Mouse (Mus musculus) urinary bladder, adult 18-20 months (tissue): ENCODE data around the gene Kif1bp.
"Not testable (repeated sequence)": the region's sequence is repeated elsewhere in the genome, so short reads cannot be mapped to it uniquely, and the experiment has no call there.

ENCODE experiments used
- DNase-seq, 2 experiments: peaks; one replicate each; pipeline ENCODE4 v3.0.0; 2022; ENCODE audit warnings: low spot score in 2 of 2, mixed read lengths in 2 of 2

The Kif1bp gene

DNA sequence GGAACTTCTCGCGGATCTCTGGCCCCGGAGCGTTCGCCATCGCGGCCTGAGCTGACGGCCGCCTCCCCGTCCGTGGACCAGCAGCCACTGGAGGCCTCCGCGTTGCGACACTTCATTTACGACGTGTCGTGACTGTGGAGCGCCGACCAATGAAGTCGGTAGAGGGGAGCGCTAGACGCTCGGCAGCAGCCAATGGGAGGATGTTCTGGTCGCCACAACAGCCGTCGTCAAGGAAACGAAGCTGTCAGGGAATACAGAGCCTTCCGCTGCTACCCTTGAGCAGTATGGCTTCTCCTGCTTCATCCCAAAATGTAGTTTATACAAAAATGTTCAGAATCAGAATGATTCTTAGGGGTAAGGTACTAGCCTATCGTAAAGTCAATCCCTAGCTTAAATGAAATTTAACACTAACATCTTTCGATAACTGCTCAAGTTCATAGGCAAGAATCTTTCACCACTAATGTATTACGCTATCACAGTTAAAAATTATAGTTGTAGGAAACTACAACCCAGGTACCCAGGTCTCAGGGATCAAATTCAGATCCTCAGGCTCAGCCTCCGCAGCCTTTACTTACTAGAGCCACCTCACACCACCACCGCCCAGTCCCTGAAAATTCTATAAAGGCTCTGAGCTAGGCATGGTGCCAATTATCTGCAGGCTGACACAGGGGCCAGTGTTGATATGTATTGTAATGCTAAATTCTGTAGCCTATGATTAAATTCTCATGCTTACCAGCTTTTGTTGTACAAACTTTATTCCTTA lies at the start of gene Kif1bp:
Gene Kif1bp, minus strand, starts transcription at position 120 of the 763 bp plus-strand sequence.
- DNase-seq: peak; percentile 95 to 96

DNA sequence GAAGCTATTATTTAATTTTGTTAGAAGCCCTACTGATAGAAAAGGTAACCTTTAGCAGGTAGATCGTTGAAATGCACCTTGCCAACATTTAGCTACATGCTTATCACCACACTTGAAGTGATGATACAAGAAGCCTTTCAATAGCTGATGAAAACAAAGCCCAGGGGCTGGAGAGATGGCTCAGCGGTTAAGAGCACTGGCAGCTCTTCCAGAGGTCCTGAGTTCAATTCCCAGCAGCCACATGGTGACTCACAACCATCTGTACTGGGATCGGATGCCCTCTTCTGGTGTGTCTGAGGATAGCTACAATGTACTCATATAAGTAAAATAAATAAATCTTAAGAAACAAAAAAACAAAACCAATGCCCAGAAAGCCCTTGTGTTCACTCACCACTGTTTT lies 25.9 kb upstream of the Kif1bp start:
- DNase-seq: no peak

DNA sequence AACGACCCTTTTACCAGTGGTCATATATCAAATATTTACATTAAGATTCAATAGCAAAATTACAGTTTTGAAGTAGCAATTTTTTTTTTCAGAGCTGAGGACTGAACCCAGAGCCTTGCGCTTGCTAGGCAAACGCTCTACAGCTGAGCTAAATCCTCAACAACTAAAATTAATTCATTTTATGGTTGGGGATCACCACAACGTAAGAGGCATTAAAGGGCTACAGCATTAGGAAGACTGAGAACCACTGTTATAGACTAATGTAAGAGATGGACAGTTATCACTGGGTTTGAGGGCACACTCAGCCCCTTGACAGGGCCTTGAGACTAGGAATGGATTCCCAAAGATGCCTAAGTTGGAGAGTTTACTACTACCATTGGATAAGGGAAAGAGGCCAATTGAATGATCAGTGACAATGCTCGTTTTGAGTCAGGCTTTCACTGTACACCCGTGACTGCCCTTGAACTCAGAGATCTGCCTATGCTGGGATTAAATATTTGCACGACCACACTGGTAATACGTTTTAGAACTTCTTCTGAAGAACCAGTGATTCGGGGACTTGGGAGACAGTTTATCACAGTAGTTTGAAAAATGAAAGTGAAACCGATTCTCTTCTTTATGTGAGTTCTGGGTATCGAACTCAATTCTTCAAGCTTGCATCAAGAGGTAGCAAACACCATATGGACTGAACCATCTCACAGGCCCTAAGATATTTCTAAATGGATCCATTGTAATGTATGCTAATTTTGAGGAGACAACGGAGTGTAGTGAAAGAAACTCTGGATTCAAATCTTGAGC lies 25.2 kb upstream of the Kif1bp start:
- DNase-seq: no peak

DNA sequence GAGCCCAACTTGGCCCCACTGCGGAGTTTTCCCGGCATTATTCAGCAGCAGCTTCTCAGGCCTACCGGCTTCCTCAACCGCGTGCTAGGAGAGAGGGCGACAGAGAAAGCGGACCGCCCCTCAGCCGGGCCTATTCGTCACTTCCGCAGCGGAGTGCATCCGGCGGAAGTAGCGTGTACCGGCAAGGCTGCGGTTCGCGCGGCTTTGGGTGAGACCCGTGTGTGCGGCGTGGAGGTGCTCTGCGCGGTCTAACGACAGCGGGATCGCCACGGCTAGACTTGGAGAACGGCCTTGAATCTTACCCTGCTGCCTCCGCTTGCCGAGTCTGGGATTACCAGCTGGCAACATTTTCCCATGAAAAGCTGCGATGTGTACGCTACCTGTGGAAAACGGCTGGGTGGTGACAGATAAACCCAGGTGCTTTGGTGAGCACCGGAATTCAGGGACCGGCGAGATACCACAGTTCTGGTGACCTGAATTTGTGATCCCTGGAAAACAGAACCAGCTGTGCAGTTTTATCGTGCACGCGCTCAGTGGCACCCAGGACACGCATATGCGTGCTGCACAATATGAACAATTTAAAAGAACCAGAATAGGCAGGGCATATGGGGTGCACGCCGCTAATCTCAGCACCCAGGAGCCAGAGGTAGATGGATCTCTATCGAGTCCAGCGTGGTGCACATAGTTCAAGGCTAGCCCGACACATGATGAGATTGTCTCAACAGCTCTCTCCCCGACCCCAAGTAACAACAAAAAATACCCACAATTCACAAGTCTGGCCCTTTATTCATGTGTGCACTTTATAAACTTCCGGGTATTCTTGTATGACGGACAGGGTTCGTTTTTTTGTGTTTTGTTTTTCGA lies 24.2 kb upstream of the Kif1bp start, which contains the start of gene Ddx21:
Gene Ddx21, minus strand, starts transcription at position 105 of the 864 bp plus-strand sequence.
- peak; percentile 85 to 89 for DNase-seq

DNA sequence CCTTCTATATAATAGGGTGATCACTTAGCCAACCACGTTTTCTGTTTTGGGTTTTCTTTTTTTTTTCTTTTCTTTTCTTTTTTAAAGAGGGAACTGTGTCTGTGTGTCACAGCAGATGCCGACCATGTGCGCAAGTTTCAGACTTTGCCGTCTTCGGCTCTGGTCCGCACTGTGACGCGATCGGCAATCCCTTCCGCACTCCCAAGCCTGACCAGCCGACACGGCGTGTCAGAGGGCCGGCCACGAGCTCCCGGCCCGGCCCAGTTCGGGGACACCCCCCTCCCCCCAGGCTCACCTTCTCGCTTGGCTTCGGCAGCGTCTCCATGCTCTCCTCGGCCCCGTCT lies 23.5 kb upstream of the Kif1bp start:
- no peak for DNase-seq

DNA sequence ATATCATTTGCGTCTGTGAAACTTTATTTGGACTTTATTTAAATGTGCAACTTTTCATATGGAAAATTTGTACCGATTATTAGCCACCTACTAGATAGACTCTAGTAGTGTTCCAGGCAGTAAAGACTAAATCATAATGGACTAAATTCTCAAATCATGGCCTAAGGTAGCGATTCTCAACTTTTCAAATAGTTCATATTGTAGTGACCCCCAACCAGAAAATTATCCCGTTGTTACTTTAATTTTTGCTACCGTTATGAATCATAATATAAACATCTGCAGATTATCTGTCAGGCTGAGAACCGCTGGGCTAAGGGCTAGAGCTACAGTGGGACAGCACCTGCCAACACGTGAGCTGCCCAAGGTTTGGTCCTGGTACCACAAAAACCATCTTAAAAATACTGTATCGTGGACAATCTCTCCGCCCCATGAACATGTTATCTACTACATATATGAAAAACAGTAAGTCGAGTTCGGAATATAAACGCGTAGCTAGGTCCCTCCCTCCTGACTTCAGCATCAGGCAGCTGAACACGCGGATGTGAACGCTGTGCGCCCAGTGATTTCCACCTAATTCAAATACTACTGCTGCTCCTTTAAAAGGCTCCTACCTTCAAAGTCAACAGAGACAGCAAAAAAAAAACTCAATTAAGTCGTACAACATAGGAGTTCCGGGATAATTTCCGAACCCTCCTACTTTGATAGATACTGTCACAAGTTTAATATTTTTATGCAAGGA lies 23.0 kb upstream of the Kif1bp start:
- DNase-seq: no peak

DNA sequence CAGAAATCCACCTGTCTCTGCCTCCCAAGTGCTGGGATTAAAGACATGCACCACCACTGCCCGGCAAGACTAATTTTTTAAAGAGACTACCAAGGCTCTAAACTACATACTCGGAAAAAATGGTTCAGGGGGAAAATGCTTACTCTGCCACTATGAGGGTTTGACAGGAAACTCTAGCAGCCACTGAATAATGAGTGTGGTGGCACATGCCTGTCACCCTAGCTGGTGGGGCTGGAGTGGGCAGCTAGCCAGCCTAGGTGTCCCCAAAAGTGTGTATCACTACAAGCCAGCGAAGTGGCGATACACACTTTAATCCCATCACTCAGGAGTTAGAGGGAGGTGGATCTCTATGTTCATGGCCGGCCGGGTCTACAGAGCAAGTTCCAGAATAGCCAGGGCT lies 21.8 kb upstream of the Kif1bp start:
- DNase-seq: no peak

DNA sequence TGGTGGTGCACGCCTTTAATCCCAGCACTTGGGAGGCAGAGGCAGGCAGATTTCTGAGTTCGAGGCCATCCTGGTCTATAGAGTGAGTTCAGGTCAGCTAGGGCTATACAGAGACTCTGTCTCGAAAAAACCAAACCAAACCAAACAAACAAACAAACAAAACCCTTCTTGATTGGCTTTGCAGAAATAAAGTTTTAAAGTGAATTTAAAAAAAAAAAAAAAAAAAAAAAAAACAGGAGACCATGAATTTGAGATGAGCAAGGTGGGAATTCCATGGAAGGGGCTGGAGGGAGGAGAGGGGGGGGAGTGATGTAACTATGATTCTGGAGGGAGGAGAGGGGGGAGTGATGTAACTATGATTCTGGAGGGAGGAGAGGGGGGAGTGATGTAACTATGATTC lies 21.1 kb upstream of the Kif1bp start:
- DNase-seq: not testable (repeated sequence)

DNA sequence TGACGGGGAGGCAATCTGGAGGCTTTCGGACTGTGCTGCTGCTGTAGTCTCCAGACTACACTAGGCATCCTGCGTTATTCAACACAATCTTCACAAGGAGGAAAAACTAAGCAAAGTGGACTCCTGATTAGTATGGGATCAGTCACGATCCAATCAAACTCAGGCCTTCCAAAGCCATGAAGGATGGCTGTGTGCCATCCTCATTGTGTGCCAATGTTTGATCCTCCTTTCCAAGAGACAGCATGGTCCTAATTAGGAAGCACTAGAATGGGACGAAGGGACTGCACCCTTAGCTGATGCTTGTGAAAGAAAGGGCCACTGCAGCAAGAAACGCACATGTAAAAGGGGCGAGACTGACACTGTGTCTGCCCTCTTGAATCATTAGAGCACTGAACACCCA lies 14.2 kb upstream of the Kif1bp start:
- DNase-seq: no peak

DNA sequence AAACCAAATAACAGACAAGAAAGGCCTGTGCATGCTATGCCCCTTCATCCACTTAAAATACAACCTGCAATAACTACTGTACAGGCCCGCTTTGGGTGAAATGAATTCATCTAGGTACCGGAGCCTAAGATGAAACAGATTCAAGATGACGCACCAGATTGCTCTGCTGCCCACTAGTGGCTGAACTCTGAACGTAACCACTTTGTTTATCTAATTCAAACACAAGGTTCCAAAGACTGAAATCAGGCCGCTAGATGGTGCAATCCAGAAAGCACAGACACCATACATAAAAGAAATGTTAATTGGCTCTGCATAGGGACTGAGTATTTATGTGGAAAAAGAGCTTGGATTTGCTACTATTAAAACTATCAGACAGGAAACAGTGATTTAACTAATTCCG lies 11.9 kb upstream of the Kif1bp start:
- peak; percentile 61 to 71 for DNase-seq

DNA sequence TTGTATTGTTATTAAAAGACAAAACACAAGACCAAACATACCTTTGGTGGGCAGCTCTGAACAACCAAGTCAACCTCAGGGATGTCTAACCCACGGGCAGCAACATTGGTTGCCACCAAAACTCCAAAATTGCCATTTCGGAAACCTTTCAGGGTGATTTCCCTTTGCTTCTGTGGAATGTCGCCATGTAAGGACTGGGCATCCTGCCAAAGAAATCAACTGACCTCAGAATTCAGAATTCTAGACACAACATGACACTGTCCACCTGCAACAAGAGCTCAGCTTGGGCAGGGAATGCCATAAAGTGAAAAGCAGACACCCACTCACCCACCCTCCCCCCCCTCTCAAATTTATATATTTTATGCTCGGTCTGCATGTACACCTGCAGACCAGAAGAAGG lies 10.4 kb upstream of the Kif1bp start:
- DNase-seq: no peak

DNA sequence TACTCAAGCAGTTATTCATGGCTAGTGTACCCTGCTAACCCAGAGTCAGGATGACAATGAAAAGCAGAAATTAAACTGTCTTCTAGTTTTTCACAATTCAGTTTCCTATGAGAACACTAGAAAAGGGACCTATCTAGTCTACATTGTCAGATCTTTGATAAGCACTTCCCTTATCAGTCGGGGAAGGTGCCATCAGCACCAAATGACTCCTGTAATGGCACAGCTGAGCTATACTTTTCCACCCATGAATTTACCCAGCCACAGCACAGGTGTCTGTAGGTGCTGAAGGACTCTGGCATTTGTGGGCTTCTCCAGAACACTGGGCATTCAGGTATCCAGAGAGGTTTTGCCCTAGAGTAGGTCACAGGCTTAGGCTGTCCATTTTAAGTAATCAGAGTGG lies 5.0 kb upstream of the Kif1bp start:
- DNase-seq: no peak

DNA sequence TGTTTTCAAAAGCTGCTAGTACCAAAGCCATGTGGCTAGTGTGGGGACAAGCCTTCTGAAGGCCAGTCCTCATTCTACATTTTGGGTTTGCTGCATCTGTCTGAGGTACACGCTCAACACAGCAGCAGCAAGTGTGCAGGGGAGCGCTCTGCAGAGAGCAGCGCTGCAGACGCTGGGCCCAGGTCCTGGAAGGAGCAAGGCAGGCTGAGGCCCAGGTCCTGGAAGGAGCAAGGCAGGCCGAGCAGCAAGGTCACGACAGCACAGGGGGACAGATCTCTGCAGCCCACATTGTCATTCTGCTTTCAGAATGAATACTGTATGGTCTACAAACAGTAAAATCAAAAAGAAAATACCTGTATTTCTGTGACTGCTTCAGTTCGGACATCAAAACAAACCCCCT lies 4.4 kb upstream of the Kif1bp start:
- no peak for DNase-seq

DNA sequence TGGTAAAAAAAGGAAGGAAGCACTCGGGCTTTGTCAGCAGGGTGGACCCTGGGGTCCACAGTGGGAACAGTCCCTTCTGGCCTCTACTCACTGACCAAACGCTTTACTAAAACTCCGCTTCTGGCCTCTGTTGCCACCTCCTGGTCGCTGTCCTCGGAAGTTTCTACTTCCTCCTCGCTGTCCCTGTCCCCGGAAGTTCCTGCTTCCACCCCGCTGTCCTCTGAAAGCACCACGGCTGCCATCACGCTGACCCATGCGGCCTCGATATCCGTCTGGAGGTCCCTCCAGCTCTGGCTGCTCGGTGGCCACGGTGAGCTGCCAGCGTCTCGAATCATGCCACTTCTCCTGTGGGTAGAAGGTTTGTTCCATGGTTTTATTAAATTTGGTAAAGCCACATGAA lies 4.0 kb upstream of the Kif1bp start:
- DNase-seq: no peak

DNA sequence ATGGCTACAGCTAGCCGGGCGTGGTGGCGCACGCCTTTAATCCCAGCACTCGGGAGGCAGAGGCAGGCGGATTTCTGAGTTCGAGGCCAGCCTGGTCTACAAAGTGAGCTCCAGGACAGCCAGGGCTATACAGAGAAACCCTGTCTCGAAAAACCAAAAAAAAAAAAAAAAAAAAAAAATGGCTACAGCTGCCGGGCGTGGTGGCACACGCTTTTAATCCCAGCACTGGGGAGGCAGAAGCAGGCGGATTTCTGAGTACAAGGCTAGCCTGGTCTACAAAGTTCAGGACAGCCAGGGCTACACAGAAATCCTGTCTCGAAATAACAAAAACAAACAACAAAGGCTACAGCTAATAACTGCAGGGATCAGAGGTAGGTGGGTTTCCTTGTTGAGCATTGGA lies 872 bp upstream of the Kif1bp start:
- DNase-seq: not testable (repeated sequence)

DNA sequence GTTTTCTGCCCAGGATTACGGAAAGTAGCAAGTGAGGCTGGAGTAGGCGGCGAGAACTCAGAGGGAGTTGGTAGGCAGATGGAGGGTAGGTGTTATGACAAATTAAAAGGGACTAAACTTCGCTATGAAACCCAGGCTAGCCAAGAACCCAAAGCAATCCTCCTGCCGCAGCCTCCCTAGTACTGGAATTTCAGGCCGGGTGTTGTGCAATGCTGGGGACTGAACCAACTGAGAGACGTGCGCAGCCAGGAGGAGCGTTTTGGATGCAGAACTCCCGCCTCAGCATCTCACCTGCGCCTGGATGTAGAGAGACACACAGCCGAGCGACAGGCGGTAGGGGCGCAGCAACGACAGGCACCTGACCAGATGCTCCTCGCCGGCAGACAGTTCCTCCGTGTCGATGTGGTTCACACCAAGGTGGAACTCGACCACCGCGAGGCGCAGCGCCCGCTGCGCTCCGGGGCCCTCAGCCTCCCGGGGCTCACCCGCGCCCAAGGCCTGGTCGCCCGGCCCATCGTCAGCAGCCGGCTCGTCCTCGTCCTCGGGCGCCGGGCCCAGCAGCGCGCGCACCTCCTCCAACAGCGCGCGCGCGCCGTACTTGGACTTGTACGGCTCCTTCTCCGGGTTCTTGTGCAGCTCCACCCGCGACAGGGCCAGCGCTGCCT lies 452 bp downstream of the Kif1bp start:
- DNase-seq: no peak

DNA sequence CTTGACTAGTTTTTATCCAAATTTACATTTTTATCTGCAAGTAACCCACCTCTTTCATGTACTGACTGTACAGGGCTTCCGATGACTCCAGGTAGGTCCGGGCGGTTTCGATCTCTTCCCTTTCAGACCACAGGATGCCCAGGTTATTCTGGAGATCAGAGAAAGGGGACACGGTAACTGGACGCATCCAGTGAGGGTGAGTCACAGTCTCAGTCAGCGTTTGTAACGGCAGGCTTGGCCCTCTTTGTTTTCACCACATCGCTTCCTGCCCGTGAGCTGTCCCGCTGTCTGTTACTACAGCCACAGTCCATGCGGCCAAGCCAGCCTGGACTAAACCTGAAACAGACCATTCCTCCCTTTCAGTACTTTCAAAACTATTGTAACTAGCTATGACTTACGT lies 3.3 kb downstream of the Kif1bp start:
- DNase-seq: no peak

DNA sequence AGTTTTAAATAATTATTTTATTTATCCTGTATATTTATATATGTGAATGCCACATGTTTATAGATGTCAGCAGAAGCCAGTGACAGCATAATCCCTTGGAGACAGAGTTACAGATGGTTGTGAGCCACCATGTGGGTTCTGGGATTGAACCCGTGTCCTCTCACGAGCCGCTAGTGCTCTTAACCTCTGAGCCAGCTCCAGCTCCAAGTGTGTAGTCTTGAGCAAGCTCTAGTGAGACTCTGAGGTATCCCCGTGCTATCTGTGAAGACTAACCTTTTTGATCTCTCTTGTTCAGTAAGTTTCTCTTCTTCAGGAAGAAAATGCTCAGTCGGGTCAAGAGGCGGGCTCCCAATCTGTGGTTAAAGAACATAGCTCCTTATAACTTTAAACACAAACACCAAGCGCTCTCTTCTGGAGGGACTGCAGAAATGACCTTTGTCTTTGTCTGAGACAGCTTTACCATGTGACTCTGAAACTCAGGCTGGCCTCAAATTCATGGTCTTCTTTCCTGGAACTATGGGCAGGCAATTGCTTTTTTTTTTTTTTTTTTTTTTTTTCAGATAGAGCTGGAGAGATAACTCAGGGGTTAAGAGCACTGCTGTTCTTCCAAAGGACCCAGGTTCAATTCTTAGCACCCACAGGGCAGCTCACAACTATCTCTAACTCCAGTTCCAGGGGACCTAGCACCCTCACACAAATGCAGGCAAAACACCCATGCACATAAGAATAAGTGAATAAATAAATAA lies 8.0 kb downstream of the Kif1bp start:
- DNase-seq: no peak

DNA sequence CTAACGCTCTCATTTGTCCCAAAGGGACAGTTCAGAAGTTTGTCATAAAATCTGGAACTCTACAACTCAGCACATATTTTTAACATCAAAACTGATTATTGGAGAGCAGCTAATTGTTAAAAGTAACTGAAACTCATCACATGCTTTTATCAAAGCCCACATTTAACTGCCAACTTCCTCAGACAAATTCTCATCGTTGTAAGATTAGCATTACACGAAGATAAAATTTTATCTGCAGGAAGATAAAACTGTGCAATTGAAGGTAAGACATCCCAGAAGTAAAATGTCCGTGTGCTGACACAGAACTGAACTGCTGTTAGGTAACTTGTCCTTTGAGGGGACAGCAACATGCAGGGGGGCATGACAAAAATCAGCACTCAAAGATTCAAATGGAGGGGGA lies 9.4 kb downstream of the Kif1bp start:
- DNase-seq: no peak

DNA sequence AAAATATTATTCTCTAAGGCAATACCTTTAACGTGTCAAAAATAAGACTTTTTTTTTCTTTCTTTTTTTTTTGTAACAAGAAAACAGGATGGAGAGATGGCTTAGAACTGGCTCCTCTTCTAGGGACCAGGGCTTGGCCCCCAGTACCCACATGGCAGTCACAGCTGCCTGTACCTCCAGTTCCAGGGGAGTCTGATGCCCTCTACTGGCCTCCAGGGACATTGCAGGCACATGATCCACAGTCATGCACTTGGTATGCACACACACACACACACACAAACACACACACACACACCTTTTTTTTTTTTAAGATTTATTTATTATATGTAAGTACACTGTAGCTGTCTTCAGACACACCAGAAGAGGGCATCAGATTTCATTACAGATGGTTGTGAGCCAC lies 20.5 kb downstream of the Kif1bp start:
- no peak for DNase-seq
